Mouse (Mus musculus) ES-E14 (cell line): ENCODE data around the gene Ppp4r2.

Experiments
- CHD2 ChIP-seq: IDR thresholded peaks from 2 replicates; pipeline ENCODE4 v1.6.1; 2014; ENCODE audit warnings: mild to moderate bottlenecking, low read depth, low read length, inconsistent platforms
- HCFC1 ChIP-seq: IDR thresholded peaks from 2 replicates; pipeline ENCODE4 v1.6.1; 2012; ENCODE audit warnings: low read length, inconsistent platforms, borderline replicate concordance; ENCODE audit not compliant: insufficient read depth
- ZC3H11A ChIP-seq: IDR thresholded peaks from 2 replicates; pipeline ENCODE4 v1.6.1; 2012; ENCODE audit warnings: low read depth, mild to moderate bottlenecking, inconsistent platforms, low read length, borderline replicate concordance

- TF ChIP-seq CHD2, result no peak
- TF ChIP-seq ZC3H11A, result no peak
- TF ChIP-seq HCFC1, result no peak
Measured at GRCm38 (mm10) chr6:100808221-100808778, 25.1 kb upstream of the Ppp4r2 start.
